13 mouse cellular contexts compared by ENCODE assay signal in genomic region chr16:55515228-55515696, GRCm38 (mm10).
DNase-seq lines count a peak whose midpoint lies in the region; ATAC-seq and TF ChIP-seq lines count a peak whose summit lies in the region.
"Had no signal": no experiment of that assay in that cellular context is flagged by ENCODE, and none has a peak within 500 bp of the region (broad histone marks: within the 10 kb centered on the region; RNA-seq: fewer than 3 reads in every experiment).

No protein-coding gene starts in this region.

- no peaks in the 10 kb centered on the region for H3K9me3 ChIP-seq in kidney, embryonic 15.5 days (replicated peaks)
- H3K9me3 ChIP-seq in forebrain, embryonic 11.5 days (ENCODE audit: control insufficient read depth, low read length): no peaks in the 10 kb centered on the region
- H3K9me3 ChIP-seq in limb, embryonic 10.5 days (replicated peaks): no peaks in the 10 kb centered on the region
- H3K9me3 ChIP-seq: liver, embryonic 13.5 days had no signal

- DNase-seq in kidney, adult 2 months: no peak
- peak; percentile 62 for DNase-seq in forebrain, embryonic 11.5 days (ENCODE audit: low spot score)
- no peak for DNase-seq in limb, embryonic 10.5 days (ENCODE audit: low spot score)
- peak; percentile 26 for DNase-seq in retina, embryonic 14.5 days (ENCODE audit: low spot score)
- DNase-seq in gastrocnemius, postnatal 4 days (ENCODE audit: low spot score in 2 of 2): no peak
- no peak for DNase-seq in urinary bladder, adult 2 months (ENCODE audit: low spot score)
- DNase-seq in layer of hippocampus, adult 2 months (ENCODE audit: low spot score in 2 of 2): no peak
- DNase-seq: cerebellum, postnatal 36 days; gastrocnemius, adult 2 months; liver, embryonic 13.5 days had no signal

- 47% methylated on average over 16 of the region's 16 CpGs for WGBS in kidney, embryonic 15.5 days
- WGBS in kidney, adult 2 months: 56% methylated on average over 16 of the region's 16 CpGs
- 17% methylated on average over 16 of the region's 16 CpGs for WGBS in forebrain, embryonic 11.5 days
- WGBS in limb, embryonic 10.5 days: 74% methylated on average over 16 of the region's 16 CpGs

- H3K27ac ChIP-seq in kidney, embryonic 15.5 days: no peak overlapping the region
- H3K27ac ChIP-seq in kidney, adult 2 months (ENCODE audit: insufficient read depth, low read depth, low read length): no peak overlapping the region
- H3K27ac ChIP-seq in forebrain, embryonic 11.5 days (ENCODE audit: low read depth, low read length): no peak overlapping the region
- H3K27ac ChIP-seq in limb, embryonic 10.5 days: peak overlapping the region; percentile 25; the same call in 1 of the 2 replicates
- H3K27ac ChIP-seq in layer of hippocampus, adult 2 months: no peak overlapping the region
- H3K27ac ChIP-seq: gastrocnemius, adult 2 months; liver, embryonic 13.5 days had no signal

- H3K9ac ChIP-seq in kidney, embryonic 15.5 days: no peak overlapping the region
- peak overlapping the region; percentile 57 for H3K9ac ChIP-seq in forebrain, embryonic 11.5 days (ENCODE audit: low read length)
- H3K9ac ChIP-seq: liver, embryonic 13.5 days had no signal

- H3K4me2 ChIP-seq in kidney, embryonic 15.5 days: peak overlapping the region; percentile 43
- peak overlapping the region; percentile 47 for H3K4me2 ChIP-seq in forebrain, embryonic 11.5 days (ENCODE audit: low read depth, low read length, severe bottlenecking)
- H3K4me2 ChIP-seq: liver, embryonic 13.5 days had no signal

- no peak overlapping the region for H3K4me3 ChIP-seq in kidney, embryonic 15.5 days (replicated peaks)
- H3K4me3 ChIP-seq in kidney, adult 2 months (ENCODE audit: insufficient read depth, low read depth, low read length): no peak overlapping the region
- peak overlapping the region; percentile 21 for H3K4me3 ChIP-seq in forebrain, embryonic 11.5 days (ENCODE audit: low read depth, low read length)
- H3K4me3 ChIP-seq in limb, embryonic 10.5 days: no peak overlapping the region
- H3K4me3 ChIP-seq in layer of hippocampus, adult 2 months: no peak overlapping the region
- H3K4me3 ChIP-seq: gastrocnemius, adult 2 months; liver, embryonic 13.5 days had no signal

- no peaks in the 10 kb centered on the region for H3K27me3 ChIP-seq in kidney, embryonic 15.5 days
- H3K27me3 ChIP-seq in kidney, adult 2 months (replicated peaks; ENCODE audit: control insufficient read depth, insufficient read depth, low read length): no peaks in the 10 kb centered on the region
- no peaks in the 10 kb centered on the region for H3K27me3 ChIP-seq in forebrain, embryonic 11.5 days (ENCODE audit: control insufficient read depth, insufficient read depth, low read length)
- no peaks in the 10 kb centered on the region for H3K27me3 ChIP-seq in limb, embryonic 10.5 days (ENCODE audit: low read depth, poor library complexity, severe bottlenecking)
- H3K27me3 ChIP-seq: CH12.LX; liver, embryonic 13.5 days had no signal

- H3K4me1 ChIP-seq in kidney, embryonic 15.5 days: 0 out of 2 replicates have a peak, but pooled peaks cover 2% of the 10 kb centered on the region
- peaks cover 4% of the 10 kb centered on the region; the same call in 1 of the 2 replicates for H3K4me1 ChIP-seq in kidney, adult 2 months (ENCODE audit: control insufficient read depth, insufficient read depth, low read length)
- no peaks in the 10 kb centered on the region for H3K4me1 ChIP-seq in forebrain, embryonic 11.5 days (replicated peaks; ENCODE audit: control insufficient read depth, insufficient read depth, low read length)
- peaks cover 4% of the 10 kb centered on the region for H3K4me1 ChIP-seq in limb, embryonic 10.5 days
- H3K4me1 ChIP-seq: liver, embryonic 13.5 days had no signal

- no peaks in the 10 kb centered on the region for H3K36me3 ChIP-seq in kidney, embryonic 15.5 days
- H3K36me3 ChIP-seq in kidney, adult 2 months (ENCODE audit: control insufficient read depth, insufficient read depth, low read length): no peaks in the 10 kb centered on the region
- no peaks in the 10 kb centered on the region for H3K36me3 ChIP-seq in forebrain, embryonic 11.5 days (ENCODE audit: control insufficient read depth, insufficient read depth, low read length)
- H3K36me3 ChIP-seq in limb, embryonic 10.5 days: no peaks in the 10 kb centered on the region
- H3K36me3 ChIP-seq: liver, embryonic 13.5 days had no signal

- TF ChIP-seq CTCF in kidney, adult 2 months (conservative IDR thresholded peaks at IDR 0.05; ENCODE audit: insufficient read depth, insufficient read length, low read depth, low read length): no peak
- TF ChIP-seq CTCF in layer of hippocampus, adult 2 months (conservative IDR thresholded peaks at IDR 0.05): no peak

- ATAC-seq in kidney, embryonic 15.5 days (replicated peaks; ENCODE audit: low FRiP score): no peak
- ATAC-seq in forebrain, embryonic 11.5 days (replicated peaks; ENCODE audit: low FRiP score): peak; percentile 81
- ATAC-seq: intestine, embryonic 16.5 days had no signal

- no peak for TF ChIP-seq POLR2A in kidney, adult 2 months (IDR thresholded peaks at IDR 0.05; ENCODE audit: low read depth, low read length)

Comparison
In these comparisons a context has a peak if more than half of its experiments do, and no peak if none do; other contexts are left out.
1. DNase-seq: peak in forebrain, embryonic 11.5 days (single experiment) and retina, embryonic 14.5 days (single experiment); none in kidney, adult 2 months (single experiment), limb, embryonic 10.5 days (single experiment), gastrocnemius, postnatal 4 days (0 of 2), urinary bladder, adult 2 months (single experiment) and layer of hippocampus, adult 2 months (0 of 2).